Mouse (Mus musculus) liver, embryonic 12.5 days (tissue): Measurements from ENCODE around the gene Frrs1. TPM values are rescaled to one million over a fixed set of nuclear protein-coding genes. Genes with fewer than 3 reads are reported as not detected.

Experiments
- ATAC-seq: fragments of 200-750 bp; cut with Nextera tagmentation; 2 replicates; pipeline ENCODE4 v1.8.0; 2017; ENCODE audit warnings: moderate number of reproducible peaks, mild to moderate bottlenecking, moderate library complexity
- H3K27ac ChIP-seq: fragments of 300-500 bp; sonication (generic); 2 replicates; pipeline ENCODE4 v1.5.1; 2016; ENCODE audit warnings: mild to moderate bottlenecking
- H3K27me3 ChIP-seq: fragments of 300-500 bp; sonication (generic); replicated peaks from 2 replicates; pipeline ENCODE4 v1.6.1; 2016; ENCODE audit warnings: mild to moderate bottlenecking, moderate library complexity
- H3K36me3 ChIP-seq: fragments of 300-500 bp; sonication (generic); 2 replicates; pipeline ENCODE4 v1.6.1; 2016; ENCODE audit warnings: mild to moderate bottlenecking, moderate library complexity
- H3K4me1 ChIP-seq: fragments of 300-500 bp; sonication (generic); 2 replicates; pipeline ENCODE4 v1.6.1; 2016
- H3K4me2 ChIP-seq: fragments of 300-500 bp; sonication (generic); 2 replicates; pipeline ENCODE4 v1.6.1; 2016; ENCODE audit warnings: mild to moderate bottlenecking, moderate library complexity
- H3K4me3 ChIP-seq: fragments of 300-500 bp; sonication (generic); 2 replicates; pipeline ENCODE4 v1.5.1; 2016; ENCODE audit warnings: mild to moderate bottlenecking, moderate library complexity
- H3K9ac ChIP-seq: fragments of 300-500 bp; sonication (generic); 2 replicates; pipeline ENCODE4 v1.6.1; 2016; ENCODE audit warnings: mild to moderate bottlenecking, moderate library complexity
- H3K9me3 ChIP-seq: fragments of 300-500 bp; sonication (generic); replicated peaks from 2 replicates; pipeline ENCODE4 v1.6.1; 2016; ENCODE audit warnings: mild to moderate bottlenecking, moderate library complexity
- WGBS: fragments of 180-500 bp; shearing (Covaris S2); methylation state at CpG from one replicate; pipeline ENCODE4 v1.1.7; 2016; ENCODE audit not compliant: insufficient replicate concordance; 5-methylcytosine and 5-hydroxymethylcytosine counted together
- polyA plus RNA-seq: library from polyadenylated mRNA; unstranded; fragments of >200 nt; fragmentation: Nextera tagmentation; extraction: Ambion mirVana; gene quantifications from 2 replicates; pipeline ENCODE4 v1.2.1, GENCODE M21; 2016

Gene Frrs1
- polyA plus RNA-seq, 1 experiment from 2014 or later = 48.3 TPM

DNA sequence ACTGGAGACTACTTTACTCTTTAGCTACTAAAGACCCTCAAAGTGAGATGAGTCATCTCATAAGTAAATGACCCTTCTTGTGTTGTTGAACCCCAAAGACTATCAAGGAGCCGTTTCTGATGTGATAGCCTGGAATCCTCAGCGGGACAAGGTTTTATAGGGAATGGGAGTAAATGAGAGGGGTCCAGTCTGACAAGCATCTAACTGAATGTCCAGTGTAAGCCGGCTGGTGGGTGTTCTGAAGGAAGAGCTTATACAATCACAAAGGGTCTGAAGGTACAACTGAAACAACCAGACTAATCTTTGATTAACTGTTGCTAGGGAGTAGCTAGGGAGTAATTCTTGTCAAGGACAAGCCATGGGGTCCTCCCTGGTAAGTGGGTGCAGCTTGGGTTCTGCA, 6.8 kb upstream of the Frrs1 start:
- Histone ChIP-seq H3K4me3 (no peak overlapping the region), H3K9ac (no peak overlapping the region), H3K36me3 (no peaks in the 10 kb centered on the region), H3K4me1 (peaks cover 23% of the 10 kb centered on the region), H3K27ac (no peak overlapping the region), H3K27me3 (peaks cover 3% of the 10 kb centered on the region; the same call in 1 of the 2 replicates), H3K4me2 (no peak overlapping the region), H3K9me3 (no peaks in the 10 kb centered on the region)
- no peak for ATAC-seq
- WGBS = 78% methylated on average over 3 of the region's 3 CpGs

DNA sequence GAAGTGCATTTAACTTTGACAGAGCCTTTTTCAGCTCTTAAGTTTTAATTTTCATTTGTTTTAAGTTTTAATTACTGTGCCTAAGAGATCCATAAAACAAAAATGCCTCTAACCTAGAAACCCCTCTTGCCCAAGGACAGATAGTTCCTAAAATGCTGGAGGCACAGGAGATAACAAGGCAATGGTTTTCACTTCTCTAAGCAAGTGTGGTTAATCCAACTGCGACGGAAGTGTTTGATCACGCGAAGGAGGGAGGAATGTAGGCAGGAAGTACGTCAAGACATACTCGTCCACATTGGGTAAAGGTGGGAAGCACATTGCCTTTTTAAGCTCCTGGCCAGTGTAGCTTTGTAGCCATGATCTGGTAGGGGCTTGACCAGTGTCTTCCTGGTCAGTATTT, 1.7 kb upstream of the Frrs1 start:
- H3K27ac ChIP-seq = peak overlapping the region; percentile 71

DNA sequence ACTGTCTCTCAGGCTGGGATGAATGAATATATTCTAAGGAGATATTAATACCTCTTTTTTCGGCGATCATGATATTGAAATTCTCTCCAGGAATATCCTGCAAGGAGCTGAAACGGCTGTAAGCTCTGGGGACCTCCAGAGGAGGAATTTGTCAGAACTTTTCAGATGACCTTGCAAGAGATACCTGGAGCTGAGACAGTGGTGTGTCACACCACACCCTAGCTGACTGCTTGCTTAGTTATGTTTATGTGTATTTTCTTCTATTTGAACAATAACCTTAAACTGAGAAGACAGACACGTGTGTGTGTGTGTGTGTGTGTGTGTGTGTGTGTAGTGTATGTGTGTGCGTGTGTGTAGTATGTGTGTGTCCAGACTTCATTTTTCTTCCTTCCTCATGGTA, 488 bp downstream of the Frrs1 start:
- 27% methylated on average over 5 of the region's 5 CpGs for WGBS
- Histone ChIP-seq H3K36me3 (no peaks in the 10 kb centered on the region), H3K4me1 (peaks cover 74% of the 10 kb centered on the region), H3K4me3 (peak overlapping the region; percentile 80), H3K27ac (peak overlapping the region; percentile 97), H3K4me2 (peak overlapping the region; percentile 92), H3K27me3 (no peaks in the 10 kb centered on the region), H3K9ac (peak overlapping the region; percentile 87), H3K9me3 (no peaks in the 10 kb centered on the region)
- peak; percentile 54 for ATAC-seq

More for the DNA sequence above, 1.7 kb upstream of the Frrs1 start:
- Histone ChIP-seq H3K27me3 (no peaks in the 10 kb centered on the region), H3K9me3 (no peaks in the 10 kb centered on the region), H3K9ac (no peak overlapping the region), H3K4me1 (peaks cover 59% of the 10 kb centered on the region), H3K4me2 (no peak overlapping the region), H3K4me3 (no peak overlapping the region), H3K36me3 (no peaks in the 10 kb centered on the region)
- WGBS = 26% methylated on average over 6 of the region's 6 CpGs
- ATAC-seq = no peak

DNA sequence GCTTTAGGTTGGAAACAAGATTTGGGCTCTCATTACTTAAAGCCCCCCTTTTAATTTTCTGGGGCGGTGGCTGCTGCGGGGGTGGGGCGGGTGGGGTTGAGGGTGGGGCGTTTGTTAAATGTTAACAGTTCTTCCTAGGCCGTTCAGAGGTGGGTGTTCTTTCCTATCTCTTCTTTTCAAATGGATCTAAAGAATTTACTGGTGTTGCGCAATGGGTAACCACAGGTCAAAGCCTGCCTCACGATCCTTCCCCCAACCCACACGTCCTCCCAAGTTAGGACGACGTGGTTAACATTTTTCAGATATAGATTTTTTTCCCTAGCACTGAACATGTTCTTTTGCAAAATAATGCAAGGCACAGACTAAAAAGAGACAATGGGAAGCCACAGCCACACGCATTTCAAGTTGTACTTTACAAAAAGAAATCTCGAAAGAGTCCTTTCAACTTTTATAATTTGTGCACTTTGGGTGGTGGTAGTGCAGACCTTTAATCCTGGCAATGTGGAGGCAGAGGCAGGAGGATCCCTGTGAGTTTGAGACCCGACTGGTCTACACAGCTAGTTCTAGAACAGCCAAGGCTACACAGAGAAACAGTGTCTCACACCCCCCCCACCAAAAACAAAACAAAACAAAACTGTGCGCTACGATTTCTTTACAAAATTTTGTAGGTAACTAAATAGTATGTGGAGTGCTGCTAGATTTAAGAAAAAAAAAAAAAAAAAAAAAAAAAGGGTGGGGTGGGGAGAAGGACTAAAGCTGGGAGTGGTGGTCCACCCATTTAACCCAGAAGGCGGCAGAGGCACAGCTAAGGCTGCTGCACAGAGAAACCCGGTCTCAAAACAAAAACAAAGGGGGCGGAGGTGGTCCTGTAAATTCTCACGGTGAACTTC, 1.3 kb downstream of the Frrs1 start:
- no peaks in the 10 kb centered on the region for H3K9me3 ChIP-seq
- H3K4me3 ChIP-seq = peak overlapping the region; percentile 80
- no peaks in the 10 kb centered on the region for H3K36me3 ChIP-seq
- whole genome bisulfite sequencing = 9% methylated on average over 19 of the region's 19 CpGs
- H3K9ac ChIP-seq = peak overlapping the region; percentile 87
- H3K27me3 ChIP-seq = no peaks in the 10 kb centered on the region
- H3K4me2 ChIP-seq = peak overlapping the region; percentile 92
- H3K27ac ChIP-seq = peak overlapping the region; percentile 97
- peaks cover 75% of the 10 kb centered on the region for H3K4me1 ChIP-seq
- ATAC-seq = peak; percentile 64

DNA sequence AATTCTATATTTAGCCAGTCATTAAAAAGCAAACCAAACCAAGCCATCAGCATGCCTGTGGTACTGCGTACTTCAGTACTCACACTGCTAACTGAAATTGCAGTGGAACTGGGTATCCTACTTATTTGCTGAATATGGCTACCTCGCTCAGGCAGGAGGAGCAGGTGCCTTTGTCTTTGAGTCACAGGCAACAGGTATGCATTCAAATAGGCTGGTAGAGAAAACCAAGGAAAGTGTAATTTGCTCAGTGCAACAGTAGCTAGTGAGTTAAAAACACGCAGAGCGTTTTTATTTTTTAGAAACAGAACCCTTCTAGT, 1.9 kb downstream of the Frrs1 start:
- ATAC-seq = no peak
- H3K9me3 ChIP-seq = no peaks in the 10 kb centered on the region
- H3K4me3 ChIP-seq = peak overlapping the region; percentile 80
- H3K36me3 ChIP-seq = peaks cover 4% of the 10 kb centered on the region
- H3K9ac ChIP-seq = peak overlapping the region; percentile 87
- peak overlapping the region; percentile 92 for H3K4me2 ChIP-seq
- peaks cover 75% of the 10 kb centered on the region for H3K4me1 ChIP-seq
- peak overlapping the region; percentile 97 for H3K27ac ChIP-seq
- no peaks in the 10 kb centered on the region for H3K27me3 ChIP-seq
- 0% methylated on average over 4 of the region's 4 CpGs for WGBS

DNA sequence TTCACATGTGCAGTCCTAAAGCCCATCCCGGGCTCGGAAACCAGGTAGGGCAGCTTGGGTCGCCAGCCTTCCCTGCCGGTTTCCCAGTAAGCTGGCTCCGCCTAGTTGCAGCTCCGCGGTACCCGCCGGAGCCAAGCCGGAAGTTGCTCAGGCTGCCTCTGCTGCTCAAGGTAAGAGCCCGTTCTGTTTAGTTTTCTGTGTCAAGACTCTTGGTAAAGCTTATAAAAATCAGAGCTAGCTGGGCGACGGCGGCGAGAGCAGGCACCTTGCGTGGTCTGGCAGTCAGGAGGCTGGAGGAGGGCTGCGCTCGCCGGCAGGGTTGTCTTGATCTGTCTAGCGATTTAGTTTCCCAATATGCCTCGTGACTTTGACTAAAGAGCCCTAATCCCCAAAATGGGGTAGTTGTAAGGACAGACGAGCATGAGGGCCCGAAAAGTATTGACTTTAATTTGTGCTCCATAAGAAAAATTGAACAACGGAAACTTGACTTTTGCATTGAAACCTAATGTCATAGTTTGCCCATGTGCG, 2.3 kb downstream of the Frrs1 start:
- H3K36me3 ChIP-seq = peaks cover 6% of the 10 kb centered on the region
- H3K27ac ChIP-seq = peak overlapping the region; percentile 97
- H3K9me3 ChIP-seq = no peaks in the 10 kb centered on the region
- H3K4me3 ChIP-seq = peak overlapping the region; percentile 80
- peak overlapping the region; percentile 87 for H3K9ac ChIP-seq
- peak overlapping the region; percentile 92 for H3K4me2 ChIP-seq
- peak; percentile 56 for ATAC-seq
- under 1% methylated on average over 25 of the region's 25 CpGs for WGBS
- H3K27me3 ChIP-seq = no peaks in the 10 kb centered on the region
- peaks cover 73% of the 10 kb centered on the region for H3K4me1 ChIP-seq

DNA sequence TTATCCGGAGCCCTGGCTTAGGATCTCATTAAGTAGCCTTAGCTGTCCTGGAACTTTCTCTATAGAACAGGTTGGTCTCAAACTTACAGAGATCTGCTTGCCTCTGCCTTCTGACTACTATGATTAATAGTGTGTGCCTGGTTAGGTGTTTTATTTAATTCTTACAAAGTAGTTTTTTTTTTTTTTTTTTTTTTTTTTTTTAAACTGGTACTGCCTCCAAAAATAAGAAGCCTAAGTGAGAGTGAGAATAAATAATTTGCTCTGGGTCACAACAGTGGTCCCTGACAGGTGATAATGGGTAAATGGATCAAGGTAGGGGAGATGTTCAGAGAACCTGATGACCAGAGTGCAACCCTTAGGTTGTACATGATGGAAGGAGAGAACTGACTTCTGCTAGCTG, 3.4 kb downstream of the Frrs1 start:
- Histone ChIP-seq H3K9ac (peak overlapping the region; percentile 87), H3K36me3 (peaks cover 17% of the 10 kb centered on the region), H3K27me3 (no peaks in the 10 kb centered on the region), H3K4me2 (peak overlapping the region; percentile 92), H3K4me1 (peaks cover 74% of the 10 kb centered on the region), H3K9me3 (no peaks in the 10 kb centered on the region), H3K27ac (peak overlapping the region; percentile 97), H3K4me3 (peak overlapping the region; percentile 80)
- no peak for ATAC-seq
- 44% methylated on average over 1 of the region's 1 CpGs for WGBS

DNA sequence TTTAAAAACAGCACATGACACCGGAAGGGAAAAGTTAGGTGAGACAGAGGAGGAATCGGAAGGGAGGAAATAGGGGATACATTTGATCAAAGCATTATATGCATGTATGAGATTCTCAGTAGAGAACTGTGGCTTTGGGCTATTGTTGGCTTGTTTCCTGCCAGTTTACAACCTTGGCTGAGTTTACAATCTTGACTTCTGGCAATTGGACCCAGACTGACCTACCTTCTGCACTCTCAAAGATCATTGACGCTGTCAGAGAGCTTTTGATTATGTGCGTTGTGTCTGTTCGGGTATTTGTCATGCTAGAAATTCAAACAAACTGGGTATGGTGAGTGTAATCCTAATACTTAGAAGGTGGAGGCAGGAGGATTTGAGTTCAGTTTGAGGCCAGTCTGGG, 5.2 kb downstream of the Frrs1 start:
- Histone ChIP-seq H3K9ac (peak overlapping the region; percentile 87), H3K27me3 (no peaks in the 10 kb centered on the region), H3K4me2 (peak overlapping the region; percentile 92), H3K27ac (peak overlapping the region; percentile 70), H3K4me1 (peaks cover 60% of the 10 kb centered on the region), H3K4me3 (peak overlapping the region; percentile 80), H3K9me3 (no peaks in the 10 kb centered on the region), H3K36me3 (peaks cover 27% of the 10 kb centered on the region)
- 50% methylated on average over 5 of the region's 5 CpGs for WGBS
- ATAC-seq = no peak

DNA sequence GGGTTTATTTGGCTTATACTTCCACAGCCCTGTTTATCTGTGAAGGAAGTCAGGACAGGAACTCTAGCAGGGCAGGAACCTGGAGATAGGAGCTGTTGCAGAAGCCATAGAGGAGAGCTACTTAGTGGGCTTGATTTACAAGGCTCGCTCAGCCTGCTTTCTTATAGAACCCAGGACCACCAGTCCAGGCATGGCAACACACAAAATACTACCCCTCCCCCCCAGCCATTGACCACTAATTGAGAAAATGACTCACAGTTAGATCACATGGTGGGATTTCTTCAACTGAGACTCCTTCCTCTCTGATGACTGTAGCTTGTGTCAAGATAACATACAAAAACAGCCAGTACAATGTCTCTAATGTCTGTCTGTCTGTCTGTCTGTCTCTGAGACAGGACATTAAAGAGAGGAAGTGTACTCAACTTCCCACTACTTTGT, 6.0 kb downstream of the Frrs1 start:
- H3K36me3 ChIP-seq = peaks cover 32% of the 10 kb centered on the region
- ATAC-seq = peak; percentile 50; the same call in 1 of the 2 replicates
- H3K9me3 ChIP-seq = no peaks in the 10 kb centered on the region
- 11% methylated on average over 1 of the region's 1 CpGs for WGBS
- peaks cover 56% of the 10 kb centered on the region for H3K4me1 ChIP-seq
- peak overlapping the region; percentile 73 for H3K27ac ChIP-seq
- H3K9ac ChIP-seq = no peak overlapping the region
- H3K4me2 ChIP-seq = peak overlapping the region; percentile 62
- peak overlapping the region; percentile 33 for H3K4me3 ChIP-seq
- H3K27me3 ChIP-seq = no peaks in the 10 kb centered on the region

DNA sequence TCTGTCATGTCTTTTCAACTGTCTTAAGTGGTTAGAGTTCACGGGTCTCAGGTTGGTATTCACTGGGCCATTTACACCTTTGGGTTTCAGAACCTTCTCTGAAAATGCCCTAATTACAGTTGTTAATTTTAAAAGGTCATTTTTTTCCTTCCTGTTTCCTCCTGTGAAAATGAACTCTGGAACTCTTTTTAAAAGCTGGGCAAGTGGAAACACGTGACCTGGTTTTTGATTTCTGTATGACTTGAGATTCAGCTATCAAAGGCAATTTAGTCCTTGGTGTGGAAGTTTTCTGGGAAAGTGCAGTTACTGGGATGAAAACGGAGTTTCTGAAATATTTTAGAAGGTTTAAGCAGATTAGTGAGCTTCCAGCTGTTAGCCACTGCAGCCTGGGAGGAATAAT, 11.1 kb downstream of the Frrs1 start:
- Histone ChIP-seq H3K9me3 (no peaks in the 10 kb centered on the region), H3K27me3 (no peaks in the 10 kb centered on the region), H3K27ac (no peak overlapping the region), H3K4me3 (no peak overlapping the region), H3K4me2 (no peak overlapping the region), H3K36me3 (peaks cover 75% of the 10 kb centered on the region), H3K9ac (no peak overlapping the region), H3K4me1 (peaks cover 50% of the 10 kb centered on the region)
- ATAC-seq = no peak
- 78% methylated on average over 3 of the region's 3 CpGs for WGBS

DNA sequence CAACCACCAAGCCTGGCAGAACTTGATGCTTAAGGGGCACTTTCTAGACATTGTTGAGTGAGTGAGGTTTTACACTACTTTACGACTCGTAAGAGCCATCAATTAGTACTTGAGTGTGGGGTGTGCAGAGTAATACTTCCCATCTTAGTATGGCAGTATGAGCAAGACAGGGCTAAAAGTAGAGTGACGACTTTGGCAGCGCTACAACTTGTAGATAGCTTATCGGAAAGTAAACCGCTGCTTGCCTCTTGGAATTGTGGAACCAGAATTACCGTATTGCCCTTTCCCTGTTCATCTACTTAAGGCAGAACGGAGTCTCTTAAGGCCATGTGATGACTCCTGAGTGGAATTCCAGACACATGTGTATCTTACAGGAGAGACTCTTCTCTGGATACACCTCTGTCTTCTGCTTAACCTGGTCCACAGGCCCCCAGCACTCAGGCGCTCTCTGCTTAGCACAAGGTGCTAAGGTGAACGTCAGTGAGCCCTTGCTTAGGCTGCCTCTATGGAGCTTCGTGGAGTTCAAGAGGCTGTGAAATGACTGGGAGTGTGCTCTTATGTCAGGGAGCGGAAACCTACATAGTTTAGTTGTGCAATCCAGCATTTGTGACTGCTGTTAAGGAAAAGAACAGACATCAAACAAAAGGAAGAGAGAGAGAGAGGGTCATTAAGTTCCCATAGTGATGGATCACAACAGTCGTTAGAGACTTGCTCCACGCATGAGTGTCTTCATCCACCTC, 23.1 kb downstream of the Frrs1 start:
- no peak overlapping the region for H3K9ac ChIP-seq
- H3K36me3 ChIP-seq = peaks cover 98% of the 10 kb centered on the region
- WGBS = 88% methylated on average over 14 of the region's 14 CpGs
- H3K4me2 ChIP-seq = no peak overlapping the region
- H3K27ac ChIP-seq = no peak overlapping the region
- ATAC-seq = no peak
- no peaks in the 10 kb centered on the region for H3K4me1 ChIP-seq
- no peak overlapping the region for H3K4me3 ChIP-seq
- H3K27me3 ChIP-seq = no peaks in the 10 kb centered on the region
- H3K9me3 ChIP-seq = no peaks in the 10 kb centered on the region

DNA sequence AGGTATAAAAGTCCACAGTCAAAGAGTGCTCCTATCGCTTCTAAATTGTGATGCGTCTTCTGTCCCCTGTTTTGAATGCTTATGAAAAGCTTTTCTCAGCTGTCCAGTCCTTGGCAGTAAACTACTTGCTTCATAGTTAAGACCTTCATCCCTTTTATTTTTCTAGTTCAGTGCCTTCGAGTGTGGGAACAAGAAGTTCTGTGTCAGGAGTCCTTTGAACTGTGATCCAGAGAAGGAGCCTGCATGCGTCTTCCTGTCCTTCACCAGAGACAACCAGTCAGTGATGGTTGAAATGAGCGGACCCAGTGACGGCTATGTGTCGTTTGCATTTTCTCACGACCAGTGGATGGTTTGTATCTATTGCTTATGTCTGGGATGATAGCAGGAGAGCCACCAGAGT, 25.7 kb downstream of the Frrs1 start:
- H3K4me2 ChIP-seq = no peak overlapping the region
- no peak overlapping the region for H3K4me3 ChIP-seq
- 86% methylated on average over 8 of the region's 8 CpGs for WGBS
- H3K9ac ChIP-seq = no peak overlapping the region
- no peaks in the 10 kb centered on the region for H3K27me3 ChIP-seq
- H3K27ac ChIP-seq = no peak overlapping the region
- peaks cover 94% of the 10 kb centered on the region for H3K36me3 ChIP-seq
- no peaks in the 10 kb centered on the region for H3K4me1 ChIP-seq
- ATAC-seq = no peak
- no peaks in the 10 kb centered on the region for H3K9me3 ChIP-seq
